Mouse (Mus musculus): ENCODE measurements around the gene B130006D01Rik.

DNA sequence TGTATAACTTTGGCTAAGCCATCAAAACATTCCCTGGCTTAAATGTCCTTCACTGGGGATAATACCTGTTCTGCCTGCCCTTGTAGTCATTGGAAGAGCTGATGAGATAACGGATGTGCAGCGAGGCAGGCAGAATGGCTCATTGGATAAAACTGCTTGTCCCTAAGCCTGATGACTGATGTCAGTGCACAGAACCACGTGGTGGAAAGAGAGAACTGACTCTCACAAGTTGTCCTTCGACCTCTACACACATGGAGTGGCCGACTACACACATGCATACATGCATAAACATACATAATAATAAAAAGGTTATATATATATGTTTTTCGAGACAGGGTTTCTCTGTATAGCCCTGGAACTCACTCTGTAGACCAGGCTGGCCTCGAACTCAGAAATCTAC lies 12.9 kb upstream of the B130006D01Rik start:
- TF ChIP-seq POLR2A (IDR thresholded peaks at IDR 0.05; ENCODE audit: extremely low read depth, insufficient read depth, low read length) = no peak
- no peak for TF ChIP-seq CTCF (IDR thresholded peaks at IDR 0.05; ENCODE audit: low read depth, low read length)
